Mouse (Mus musculus) spleen, adult 18-20 months (tissue): ENCODE results near the gene Hspg2.
"Not testable (repeated sequence)": the region's sequence is repeated elsewhere in the genome, so short reads cannot be mapped to it uniquely, and the experiment has no call there.

Experiments
- DNase-seq, 2 experiments: peaks; one replicate each; pipeline ENCODE4 v3.0.0; 2022; ENCODE audit warnings: mixed read lengths in 2 of 2

The Hspg2 gene

DNA sequence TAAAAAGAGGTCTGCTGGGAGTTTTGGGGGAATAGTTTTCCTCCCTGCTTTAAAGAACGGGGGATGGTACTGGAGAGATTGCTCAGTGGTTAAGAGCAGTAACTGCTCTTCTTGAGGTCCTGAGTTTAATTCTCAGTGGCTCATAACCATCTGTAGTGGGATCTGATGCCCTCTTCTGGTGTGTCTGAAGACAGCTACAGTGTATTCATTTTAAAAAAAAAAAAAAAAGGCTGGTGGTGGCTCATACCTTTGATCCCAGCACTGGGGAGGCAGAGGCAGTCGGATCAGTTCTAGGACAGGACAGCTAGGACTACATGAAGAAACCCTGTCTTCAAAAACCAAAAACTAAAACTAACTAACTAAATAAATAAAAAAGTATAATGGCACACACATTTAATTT is 111.7 kb downstream of the Hspg2 start:
- no peak for DNase-seq

DNA sequence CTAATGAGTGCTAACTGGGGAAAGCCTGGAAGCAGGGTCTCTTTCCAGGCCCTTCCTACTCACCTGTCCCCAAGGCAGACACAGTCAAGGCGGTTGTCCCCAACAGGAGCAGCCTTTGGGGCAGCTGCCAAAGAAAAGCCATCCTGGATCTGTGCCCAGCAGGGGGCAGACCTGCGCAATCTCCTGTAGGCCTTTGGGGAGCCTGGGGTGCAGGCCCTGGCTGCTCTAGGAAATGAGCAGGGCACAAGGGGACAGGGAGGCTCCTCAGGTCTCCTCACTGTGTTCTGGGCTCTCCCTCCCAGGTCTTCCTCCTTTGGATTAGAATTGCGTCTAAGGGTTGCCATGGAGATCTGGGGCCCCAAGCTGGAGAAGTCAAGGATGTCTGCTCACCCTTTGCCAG is 113.2 kb downstream of the Hspg2 start:
- DNase-seq = peak; percentile 23 to 56

DNA sequence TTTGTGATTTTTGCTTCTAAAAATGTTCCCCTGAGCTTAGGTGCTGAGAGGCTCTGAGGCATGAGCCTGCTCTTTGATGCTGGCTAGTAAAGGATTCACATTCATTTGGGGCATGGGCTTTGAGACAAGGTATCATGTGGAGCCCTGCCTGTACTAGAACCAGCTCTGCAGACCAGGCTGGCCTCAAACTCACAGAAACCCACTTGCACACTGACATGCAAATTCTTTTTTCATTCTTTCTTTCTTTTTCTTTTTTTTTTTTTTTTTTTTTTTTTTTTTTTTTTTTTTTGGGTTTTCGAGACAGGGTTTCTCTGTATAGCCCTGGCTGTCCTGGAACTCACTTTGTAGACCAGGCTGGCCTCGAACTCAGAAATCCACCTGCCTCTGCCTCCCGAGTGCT is 120.5 kb downstream of the Hspg2 start:
- not testable (repeated sequence) for DNase-seq

DNA sequence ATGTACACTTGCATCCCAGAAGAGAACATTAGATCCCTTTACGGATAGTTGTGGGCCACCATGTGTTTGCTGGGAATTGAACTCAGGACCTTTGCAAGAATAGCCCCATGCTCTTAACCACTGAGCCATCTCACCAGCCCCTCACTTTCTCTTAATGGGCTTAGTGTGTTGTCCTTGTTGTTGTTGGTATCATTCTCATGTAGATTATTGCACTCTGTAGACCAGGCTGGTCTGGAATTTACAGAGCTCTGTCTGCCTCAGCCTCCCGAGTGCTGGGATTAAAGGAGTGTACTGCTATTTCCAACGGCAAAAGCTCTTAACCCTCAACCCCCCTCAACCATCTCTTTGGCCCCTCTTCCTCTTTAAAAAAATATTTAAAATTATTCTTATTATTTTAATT is 121.0 kb downstream of the Hspg2 start:
- DNase-seq = no peak

DNA sequence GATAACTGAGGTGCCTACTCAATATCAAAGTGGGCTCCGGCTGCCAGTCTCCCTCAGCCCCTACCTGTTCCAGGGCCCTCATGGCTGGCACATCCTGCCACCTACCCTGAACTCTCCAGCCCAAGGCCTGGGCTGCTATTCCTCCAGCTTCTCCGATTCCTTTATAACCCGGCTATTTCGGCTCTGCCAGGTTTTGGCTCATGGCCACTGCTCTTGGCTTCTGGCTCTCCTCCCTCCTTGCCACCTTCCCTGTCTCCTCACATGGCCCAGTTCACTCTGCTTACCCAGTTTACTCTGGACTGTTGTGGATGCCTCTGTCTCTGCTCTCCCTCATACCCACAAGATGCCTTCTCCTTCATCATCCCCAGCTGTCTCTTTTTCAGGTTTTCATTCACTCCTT is 122.4 kb downstream of the Hspg2 start:
- DNase-seq = no peak

DNA sequence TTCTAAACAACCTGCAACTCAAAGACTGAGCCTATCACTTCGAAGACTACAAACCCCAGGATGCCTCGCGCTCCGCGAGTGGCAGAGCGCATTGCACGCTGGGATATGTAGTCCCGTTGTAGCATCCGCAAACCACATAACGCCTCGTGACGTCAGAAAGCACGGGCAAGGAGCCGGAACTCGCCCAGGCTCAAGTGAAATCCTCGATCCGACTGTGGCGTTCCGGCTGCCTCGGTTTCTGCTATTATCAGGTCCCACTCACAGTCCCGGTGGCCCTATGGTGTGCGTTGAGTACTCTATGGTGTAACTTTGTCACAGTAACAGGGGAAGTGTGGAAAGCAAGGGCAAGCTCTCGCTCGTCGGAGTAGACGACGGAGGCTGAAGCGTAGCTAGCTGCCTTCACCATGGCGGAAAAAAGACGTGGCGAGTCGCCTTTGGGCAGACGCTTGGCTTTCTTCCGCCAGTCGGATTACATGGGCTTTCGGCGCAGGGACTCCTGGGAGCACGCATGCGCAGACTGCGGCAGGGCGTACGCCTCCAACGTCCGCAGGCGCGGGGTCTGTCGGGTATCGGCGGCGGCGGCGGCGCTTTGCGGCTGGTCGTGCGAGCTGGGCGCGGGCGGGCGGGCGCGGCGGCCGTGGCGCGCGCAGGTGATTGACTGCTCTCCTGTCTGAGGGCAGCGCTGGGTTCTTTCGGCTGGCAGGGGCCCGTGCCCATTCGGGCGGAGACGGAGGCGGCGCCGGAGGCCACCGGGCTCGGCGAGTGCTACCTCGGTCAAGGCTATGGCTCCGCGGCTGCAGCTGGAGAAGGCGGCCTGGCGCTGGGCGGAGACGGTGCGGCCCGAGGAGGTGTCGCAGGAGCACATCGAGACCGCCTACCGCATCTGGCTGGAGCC is 125.3 kb downstream of the Hspg2 start, which contains the start of gene Usp48:
Gene Usp48 (plus strand): TSS at position 155 of the 895 bp plus-strand sequence.
- peak; percentile 96 to 98 for DNase-seq

DNA sequence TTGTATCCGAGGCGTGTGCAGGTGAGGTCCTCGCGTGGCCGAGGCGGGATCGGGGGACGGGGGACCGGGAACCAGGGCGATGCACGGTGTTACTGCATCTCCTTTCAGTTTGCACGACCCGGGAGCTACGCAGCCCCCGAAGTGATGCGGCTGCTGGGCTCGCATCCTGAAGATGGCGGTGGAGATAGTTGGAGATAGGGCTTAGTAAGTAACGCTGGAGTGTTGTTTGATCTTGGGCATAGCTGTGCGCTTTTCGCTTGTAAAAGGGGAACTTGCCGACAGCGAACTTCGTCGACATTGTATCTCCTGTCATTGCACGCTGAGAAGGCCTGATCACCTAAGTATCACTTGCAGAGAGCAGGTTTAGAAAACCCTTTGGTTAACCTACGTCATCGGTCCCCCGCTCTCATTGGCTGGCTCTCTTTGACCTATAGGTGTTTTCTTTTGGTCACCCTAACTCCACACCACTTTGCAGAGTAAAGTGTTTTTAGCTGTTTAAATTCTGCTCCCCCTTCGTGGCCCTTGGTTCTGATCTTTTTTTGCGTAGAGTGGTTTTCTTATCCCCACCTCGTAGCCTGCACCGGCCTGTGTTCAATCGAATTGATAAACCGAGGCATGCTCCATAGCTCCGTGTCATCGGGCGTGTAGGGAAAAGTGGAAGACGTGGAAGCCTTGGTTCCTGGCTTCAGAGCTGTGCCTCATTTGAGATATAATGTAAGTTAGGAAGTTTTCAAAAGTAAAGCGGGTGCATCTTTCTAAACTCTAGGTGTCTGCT is 126.1 kb downstream of the Hspg2 start:
- DNase-seq = no peak

DNA sequence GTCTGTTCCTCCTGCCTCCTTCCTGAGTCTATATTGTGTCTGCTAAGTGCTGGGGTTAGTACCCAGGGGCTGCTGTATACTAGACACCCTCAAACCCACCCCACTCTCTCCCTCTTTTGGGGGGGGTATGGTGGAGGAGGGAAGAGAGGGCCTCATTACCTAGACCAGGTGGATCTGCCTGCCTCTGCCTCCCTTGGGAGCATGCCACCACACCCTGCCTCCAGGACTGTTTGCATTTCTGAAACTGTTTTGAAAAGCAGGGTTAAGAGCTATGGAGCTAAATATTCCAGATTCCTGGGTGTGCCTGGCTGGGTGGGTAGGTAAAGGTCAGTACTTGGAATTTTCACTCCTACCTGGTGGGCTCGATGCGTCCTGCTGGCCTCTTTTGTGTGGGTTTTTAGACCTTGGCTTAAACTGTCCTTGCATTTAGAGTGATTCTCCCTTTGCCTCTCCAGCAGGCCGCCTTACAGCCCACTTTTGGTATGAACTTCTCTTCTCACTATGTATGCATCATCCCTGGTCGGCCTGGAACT is 128.6 kb downstream of the Hspg2 start:
- DNase-seq = no peak

DNA sequence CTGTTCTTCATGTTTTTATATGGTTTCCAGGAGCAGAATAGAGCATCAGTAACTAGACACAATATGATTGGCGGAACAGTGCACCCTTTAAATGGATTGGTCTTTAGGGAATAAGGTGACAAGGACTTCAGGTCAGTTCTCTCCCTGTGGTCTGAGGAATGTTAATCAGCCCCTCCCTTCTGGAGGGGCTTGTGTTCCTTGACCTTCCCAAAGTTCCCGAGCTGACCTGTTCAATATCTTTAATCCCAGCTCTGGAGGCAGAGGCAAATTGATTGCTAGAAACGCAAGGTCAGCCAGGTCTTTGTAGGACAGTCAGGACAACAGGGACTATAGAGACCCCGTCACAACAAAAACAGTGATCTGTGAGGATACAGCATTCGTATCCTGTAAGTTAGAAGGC is 130.0 kb downstream of the Hspg2 start:
- DNase-seq = no peak

DNA sequence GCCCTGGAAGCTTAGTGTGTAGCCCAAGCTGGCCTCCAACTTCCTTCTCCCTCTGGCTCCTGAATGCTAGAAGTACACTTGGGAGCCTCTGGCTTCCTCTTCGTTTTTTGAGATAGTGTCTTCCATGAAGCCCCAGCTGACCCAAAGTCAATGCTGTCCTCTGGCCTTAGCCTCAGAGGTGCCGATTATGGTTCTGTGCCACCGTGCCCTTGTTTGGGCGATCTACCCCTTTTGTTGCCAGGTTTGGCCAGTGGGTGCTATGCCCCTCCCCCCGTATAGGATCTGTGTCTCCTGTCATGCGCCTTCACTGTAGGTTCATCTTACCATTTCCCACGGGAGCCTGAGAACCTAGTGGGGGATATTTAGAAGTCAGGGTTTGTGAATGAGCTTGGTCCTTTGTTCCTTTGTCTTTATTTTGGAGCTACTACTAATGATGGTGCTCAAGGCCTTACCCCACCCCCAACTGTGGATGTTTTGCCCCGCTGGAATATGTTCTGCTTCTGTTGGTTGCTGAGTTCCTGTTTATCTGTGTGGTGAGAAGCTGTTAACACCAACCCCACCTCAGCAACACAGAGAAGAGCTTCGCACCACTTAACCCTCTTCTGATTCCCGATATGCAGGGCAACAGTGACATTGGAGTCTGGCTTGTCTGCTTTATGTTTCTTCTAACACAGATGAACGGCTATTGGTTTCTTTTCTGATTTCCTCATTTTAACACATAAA is 135.0 kb downstream of the Hspg2 start:
- no peak for DNase-seq

DNA sequence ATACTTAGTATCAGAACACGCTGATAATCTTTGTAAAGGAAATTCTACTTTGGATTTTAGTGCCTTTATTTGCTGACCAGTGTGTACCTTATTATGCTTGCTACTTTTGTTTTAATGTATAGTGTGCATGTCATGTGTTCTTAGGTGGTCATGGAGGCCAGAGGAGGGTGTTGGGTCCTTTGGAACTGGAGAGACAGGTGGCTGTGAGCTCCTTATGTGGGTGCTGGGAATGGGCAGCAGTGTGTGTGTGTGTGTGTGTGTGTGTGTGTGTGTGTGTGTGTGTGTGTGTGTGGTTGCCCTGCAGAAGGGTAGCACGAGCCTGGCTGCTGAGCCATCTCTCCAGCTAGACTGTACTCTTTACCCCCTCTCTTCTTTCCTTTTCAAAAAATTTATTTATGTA is 138.5 kb downstream of the Hspg2 start:
- DNase-seq = no peak

DNA sequence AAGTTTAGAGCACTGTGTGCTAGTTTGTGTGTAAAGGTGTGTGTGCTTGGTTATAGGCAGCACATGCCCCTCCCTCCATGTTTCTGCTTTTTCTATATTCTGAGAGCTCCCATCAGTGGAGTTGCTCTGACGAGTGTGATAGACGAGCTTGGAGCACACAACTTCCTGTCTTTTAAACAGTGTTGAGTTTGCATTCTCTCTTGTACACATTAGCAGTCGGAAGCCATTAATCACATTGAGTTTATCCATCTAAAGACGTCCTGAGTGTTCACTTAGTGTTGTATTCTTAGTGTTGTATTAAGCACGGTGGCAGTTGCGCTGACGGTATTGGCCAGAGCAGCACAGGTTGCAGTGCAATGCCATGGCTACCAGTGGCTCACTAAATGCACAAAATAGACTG is 140.7 kb downstream of the Hspg2 start:
- no peak for DNase-seq

DNA sequence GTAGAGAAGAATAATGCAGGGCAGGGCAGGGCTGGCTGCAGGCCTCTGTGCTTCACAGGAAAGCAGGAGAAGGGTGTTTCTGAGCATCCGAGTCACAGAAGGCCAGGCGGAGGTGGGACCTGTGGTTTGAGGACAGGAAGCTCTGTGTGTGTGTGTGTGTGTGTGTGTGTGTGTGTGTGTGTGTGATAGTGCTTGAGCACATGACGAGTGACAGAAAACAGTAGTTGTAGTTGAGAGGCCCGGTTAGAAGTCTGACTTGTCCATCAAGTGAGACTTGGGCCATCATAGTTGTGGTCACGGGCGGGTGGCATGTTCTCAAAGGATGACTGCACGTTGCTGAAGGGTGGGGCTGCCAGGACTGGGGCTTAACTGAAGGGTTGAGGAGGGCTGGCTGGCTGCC is 141.1 kb downstream of the Hspg2 start:
- peak; percentile 45 to 55 for DNase-seq

DNA sequence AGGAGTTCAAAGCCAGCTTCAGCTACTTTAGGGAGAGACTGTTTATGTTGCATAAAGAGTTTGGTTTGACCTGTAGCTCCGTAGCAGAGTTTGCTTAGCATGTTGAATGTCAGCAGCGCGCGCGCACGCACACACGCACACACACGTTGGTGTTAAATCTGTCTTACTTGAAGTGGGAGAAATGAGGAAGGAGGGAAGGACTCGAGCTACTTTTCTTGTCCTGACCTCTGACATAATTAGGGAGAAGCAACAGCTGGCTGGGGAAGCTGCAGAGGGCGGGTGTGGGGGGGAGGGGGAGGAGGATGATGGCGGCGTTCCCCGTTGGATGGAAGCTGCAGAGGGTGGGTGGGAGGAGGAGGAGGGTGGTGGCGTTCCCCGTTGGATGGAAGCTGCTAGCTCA is 141.7 kb downstream of the Hspg2 start:
- DNase-seq = no peak
